Mouse (Mus musculus): ENCODE measurements at regions not wholly inside any gene's neighbourhood (a gene's known extent, or its start where the extent isn't known, plus 50 kb on each side); places are given as distances from the start of the nearest gene placed in this dataset.

- TF ChIP-seq HCFC1 (IDR thresholded peaks at IDR 0.05; ENCODE audit: borderline replicate concordance, insufficient read depth, low read length): no peak
- no peak for TF ChIP-seq ZC3H11A (IDR thresholded peaks at IDR 0.05; ENCODE audit: borderline replicate concordance, low read depth, low read length)
- no peak for TF ChIP-seq MAFK (IDR thresholded peaks at IDR 0.05; ENCODE audit: insufficient read depth, low read depth, low read length)
Measured at GRCm38 (mm10) chr1:23538419-23538818, 140.8 kb upstream of the Ogfrl1 start.
